Mouse (Mus musculus) ES-E14 (cell line): ENCODE results near the gene Crybg2.

ENCODE experiments used
- HCFC1 ChIP-seq: IDR thresholded peaks from 2 replicates; pipeline ENCODE4 v1.6.1; 2012; ENCODE audit warnings: low read length, inconsistent platforms, borderline replicate concordance; ENCODE audit not compliant: insufficient read depth
- MAFK ChIP-seq: IDR thresholded peaks from 2 replicates; pipeline ENCODE4 v1.6.1; 2014; ENCODE audit warnings: mild to moderate bottlenecking, low read depth, low read length, inconsistent platforms; ENCODE audit not compliant: insufficient read depth
- ZC3H11A ChIP-seq: IDR thresholded peaks from 2 replicates; pipeline ENCODE4 v1.6.1; 2012; ENCODE audit warnings: low read depth, mild to moderate bottlenecking, inconsistent platforms, low read length, borderline replicate concordance

DNA sequence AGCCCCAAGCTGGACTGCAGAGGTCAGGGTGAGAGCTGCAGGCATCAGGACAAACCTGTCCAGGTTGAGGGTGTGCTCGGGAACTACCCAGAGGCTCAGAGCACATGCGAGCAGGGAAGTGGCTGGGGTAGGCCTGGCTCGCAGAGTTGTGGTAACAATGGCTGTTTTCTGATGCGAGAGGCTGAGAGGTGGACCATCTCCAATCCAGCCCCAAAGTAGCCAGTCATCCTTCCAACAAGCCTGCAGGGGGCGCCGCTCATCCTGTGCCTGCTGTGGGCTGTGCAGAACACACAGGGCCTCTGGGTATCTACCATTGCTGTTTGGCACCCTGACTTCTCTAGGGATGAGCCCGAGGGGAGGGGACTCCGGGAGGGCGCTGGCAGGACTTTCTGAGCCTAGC, 59.0 kb downstream of the Crybg2 start:
- no peak for TF ChIP-seq HCFC1
- TF ChIP-seq ZC3H11A, result no peak
- no peak for TF ChIP-seq MAFK
